Mouse (Mus musculus) embryonic facial prominence, embryonic 15.5 days (tissue): ENCODE results near the gene Crmp1. TPM values are rescaled to one million over a fixed set of nuclear protein-coding genes. Genes with fewer than 3 reads are reported as not detected.

ENCODE experiments used
- ATAC-seq: fragments of 200-750 bp; cut with Nextera tagmentation; 2 replicates; pipeline ENCODE4 v1.8.0; 2017; ENCODE audit warnings: low read depth, moderate TSS enrichment; ENCODE audit not compliant: insufficient number of reproducible peaks, low FRiP score, low TSS enrichment
- H3K27ac ChIP-seq: fragments of 300-500 bp; sonication (generic); replicated peaks from 2 replicates; pipeline ENCODE4 v1.5.1; 2015; ENCODE audit warnings: mild to moderate bottlenecking, inconsistent platforms
- H3K27me3 ChIP-seq: fragments of 300-500 bp; sonication (generic); 2 replicates; pipeline ENCODE4 v1.6.1; 2015; ENCODE audit warnings: inconsistent platforms
- H3K36me3 ChIP-seq: fragments of 300-500 bp; sonication (generic); 2 replicates; pipeline ENCODE4 v1.6.1; 2015; ENCODE audit warnings: mild to moderate bottlenecking, inconsistent platforms
- H3K4me1 ChIP-seq: fragments of 300-500 bp; sonication (generic); 2 replicates; pipeline ENCODE4 v1.6.1; 2015; ENCODE audit warnings: inconsistent platforms
- H3K4me2 ChIP-seq: fragments of 300-500 bp; sonication (generic); replicated peaks from 2 replicates; pipeline ENCODE4 v1.6.1; 2015; ENCODE audit warnings: mild to moderate bottlenecking, inconsistent platforms
- H3K4me3 ChIP-seq: fragments of 300-500 bp; sonication (generic); replicated peaks from 2 replicates; pipeline ENCODE4 v1.5.1; 2015; ENCODE audit warnings: mild to moderate bottlenecking, inconsistent platforms
- H3K9ac ChIP-seq: fragments of 300-500 bp; sonication (generic); 2 replicates; pipeline ENCODE4 v1.6.1; 2015; ENCODE audit warnings: inconsistent platforms
- H3K9me3 ChIP-seq: fragments of 300-500 bp; sonication (generic); replicated peaks from 2 replicates; pipeline ENCODE4 v1.6.1; 2016; ENCODE audit warnings: inconsistent platforms
- WGBS: fragments of 180-500 bp; shearing (Covaris S2); methylation state at CpG from one replicate; pipeline ENCODE4 v1.1.7; 2015; 5-methylcytosine and 5-hydroxymethylcytosine counted together
- polyA plus RNA-seq: library from polyadenylated mRNA; unstranded; fragments of >200 nt; fragmentation: Nextera tagmentation; extraction: Ambion mirVana; gene quantifications from 2 replicates; pipeline ENCODE4 v1.2.1, GENCODE M21; 2015

Crmp1 gene
- polyA plus RNA-seq, 1 experiment from 2014 or later, result 18.5 TPM

- peaks cover 62% of the 10 kb centered on the region for H3K36me3 ChIP-seq
- no peak overlapping the region for H3K9ac ChIP-seq
- no peak overlapping the region for H3K4me3 ChIP-seq
- H3K27me3 ChIP-seq, result no peaks in the 10 kb centered on the region
- H3K27ac ChIP-seq, result no peak overlapping the region
- 0 out of 2 replicates have a peak, but pooled peaks cover 3% of the 10 kb centered on the region for H3K9me3 ChIP-seq
- H3K4me2 ChIP-seq, result no peak overlapping the region
- WGBS, result 82% methylated on average over 9 of the region's 9 CpGs
- ATAC-seq, result no peak
- no peaks in the 10 kb centered on the region for H3K4me1 ChIP-seq
Observed at GRCm38 (mm10) chr5:37310026-37310425, 68.3 kb downstream of the Crmp1 start.

- Histone ChIP-seq H3K27ac (no peak overlapping the region), H3K27me3 (no peaks in the 10 kb centered on the region), H3K9ac (no peak overlapping the region), H3K4me3 (no peak overlapping the region), H3K36me3 (peaks cover 76% of the 10 kb centered on the region), H3K9me3 (0 out of 2 replicates have a peak, but pooled peaks cover 10% of the 10 kb centered on the region), H3K4me2 (no peak overlapping the region), H3K4me1 (no peaks in the 10 kb centered on the region)
- 76% methylated on average over 12 of the region's 12 CpGs for WGBS
- no peak for ATAC-seq
Observed at GRCm38 (mm10) chr5:37312980-37313722, 71.4 kb downstream of the Crmp1 start.

GRCm38 (mm10) chr5:37318715-37319114 lies 77.0 kb downstream of the Crmp1 start:
- Histone ChIP-seq H3K27ac (no peak overlapping the region), H3K9ac (no peak overlapping the region), H3K27me3 (no peaks in the 10 kb centered on the region), H3K4me3 (no peak overlapping the region), H3K36me3 (peaks cover 89% of the 10 kb centered on the region), H3K4me2 (no peak overlapping the region), H3K9me3 (0 out of 2 replicates have a peak, but pooled peaks cover 10% of the 10 kb centered on the region), H3K4me1 (no peaks in the 10 kb centered on the region)
- 86% methylated on average over 6 of the region's 6 CpGs for WGBS
- ATAC-seq, result no peak

GRCm38 (mm10) chr5:37320174-37320573 lies 78.4 kb downstream of the Crmp1 start:
- H3K4me2 ChIP-seq, result no peak overlapping the region
- no peak for ATAC-seq
- H3K27ac ChIP-seq, result no peak overlapping the region
- H3K4me3 ChIP-seq, result no peak overlapping the region
- H3K36me3 ChIP-seq, result peaks cover 84% of the 10 kb centered on the region
- no peak overlapping the region for H3K9ac ChIP-seq
- no peaks in the 10 kb centered on the region for H3K4me1 ChIP-seq
- no peaks in the 10 kb centered on the region for H3K27me3 ChIP-seq
- 73% methylated on average over 3 of the region's 3 CpGs for WGBS
- H3K9me3 ChIP-seq, result 0 out of 2 replicates have a peak, but pooled peaks cover 6% of the 10 kb centered on the region

- H3K4me1 ChIP-seq, result no peaks in the 10 kb centered on the region
- H3K9me3 ChIP-seq, result no peaks in the 10 kb centered on the region
- WGBS, result 91% methylated on average over 4 of the region's 4 CpGs
- peaks cover 84% of the 10 kb centered on the region for H3K36me3 ChIP-seq
- ATAC-seq, result no peak
- H3K27ac ChIP-seq, result no peak overlapping the region
- H3K4me2 ChIP-seq, result no peak overlapping the region
- no peaks in the 10 kb centered on the region for H3K27me3 ChIP-seq
- H3K4me3 ChIP-seq, result no peak overlapping the region
- no peak overlapping the region for H3K9ac ChIP-seq
Observed at GRCm38 (mm10) chr5:37320761-37321160, 79.0 kb downstream of the Crmp1 start.

- no peak overlapping the region for H3K4me3 ChIP-seq
- H3K36me3 ChIP-seq, result peaks cover 61% of the 10 kb centered on the region
- H3K9ac ChIP-seq, result no peak overlapping the region
- no peak overlapping the region for H3K4me2 ChIP-seq
- H3K27me3 ChIP-seq, result no peaks in the 10 kb centered on the region
- no peak overlapping the region for H3K27ac ChIP-seq
- ATAC-seq, result no peak
- no peaks in the 10 kb centered on the region for H3K4me1 ChIP-seq
- no peaks in the 10 kb centered on the region for H3K9me3 ChIP-seq
- 87% methylated on average over 6 of the region's 6 CpGs for WGBS
Observed at GRCm38 (mm10) chr5:37326675-37327074, 84.9 kb downstream of the Crmp1 start.

GRCm38 (mm10) chr5:37330449-37331132 lies 88.9 kb downstream of the Crmp1 start:
- Histone ChIP-seq H3K4me3 (no peak overlapping the region), H3K27ac (no peak overlapping the region), H3K4me2 (no peak overlapping the region), H3K9me3 (no peaks in the 10 kb centered on the region), H3K36me3 (peaks cover 44% of the 10 kb centered on the region), H3K4me1 (peaks cover 9% of the 10 kb centered on the region; the same call in 1 of the 2 replicates), H3K9ac (no peak overlapping the region), H3K27me3 (no peaks in the 10 kb centered on the region)
- no peak for ATAC-seq
- WGBS, result 86% methylated on average over 8 of the region's 8 CpGs

- no peaks in the 10 kb centered on the region for H3K9me3 ChIP-seq
- no peak for ATAC-seq
- H3K27me3 ChIP-seq, result no peaks in the 10 kb centered on the region
- peaks cover 14% of the 10 kb centered on the region for H3K4me1 ChIP-seq
- H3K27ac ChIP-seq, result no peak overlapping the region
- no peak overlapping the region for H3K4me2 ChIP-seq
- no peak overlapping the region for H3K4me3 ChIP-seq
- 98% methylated on average over 2 of the region's 2 CpGs for WGBS
- peaks cover 38% of the 10 kb centered on the region for H3K36me3 ChIP-seq
- no peak overlapping the region for H3K9ac ChIP-seq
Observed at GRCm38 (mm10) chr5:37331133-37331505, 89.4 kb downstream of the Crmp1 start.

- Histone ChIP-seq H3K27ac (no peak overlapping the region), H3K9me3 (no peaks in the 10 kb centered on the region), H3K4me2 (no peak overlapping the region), H3K4me1 (peaks cover 21% of the 10 kb centered on the region), H3K9ac (no peak overlapping the region), H3K36me3 (peaks cover 29% of the 10 kb centered on the region), H3K27me3 (no peaks in the 10 kb centered on the region), H3K4me3 (no peak overlapping the region)
- ATAC-seq, result no peak
- WGBS, result 84% methylated on average over 4 of the region's 4 CpGs
Observed at GRCm38 (mm10) chr5:37332066-37332465, 90.3 kb downstream of the Crmp1 start.

GRCm38 (mm10) chr5:37335061-37335460 lies 93.3 kb downstream of the Crmp1 start:
- Histone ChIP-seq H3K27me3 (no peaks in the 10 kb centered on the region), H3K9me3 (no peaks in the 10 kb centered on the region), H3K4me3 (no peak overlapping the region), H3K9ac (no peak overlapping the region), H3K4me1 (peaks cover 46% of the 10 kb centered on the region), H3K36me3 (peaks cover 12% of the 10 kb centered on the region), H3K4me2 (no peak overlapping the region), H3K27ac (no peak overlapping the region)
- WGBS, result 55% methylated on average over 3 of the region's 3 CpGs
- ATAC-seq, result no peak

GRCm38 (mm10) chr5:37336485-37337105 lies 94.9 kb downstream of the Crmp1 start, which contains the start of gene Evc:
Gene Evc, minus strand, starts transcription at chr5:37336894.
- Histone ChIP-seq H3K27ac (peak within 1 kb of the TSS; percentile 91), H3K4me1 (peaks cover 46% of the 10 kb centered on the region), H3K4me2 (peak within 1 kb of the TSS; percentile 89), H3K36me3 (peaks cover 12% of the 10 kb centered on the region), H3K9ac (peak within 1 kb of the TSS; percentile 59), H3K4me3 (peak within 1 kb of the TSS; percentile 75), H3K9me3 (no peaks in the 10 kb centered on the region), H3K27me3 (no peaks in the 10 kb centered on the region)
- peak; percentile 77 for ATAC-seq
- under 1% methylated on average over 48 of the region's 48 CpGs for WGBS
